Mouse (Mus musculus): Measurements from ENCODE around the gene Nmt1. TPM values are rescaled to one million over a fixed set of nuclear protein-coding genes. Genes with fewer than 3 reads are reported as not detected.

Gene Nmt1
- total and polyA plus RNA-seq, 3 experiments: 9.2 to 83.8 (median 51.2) TPM

GRCm38 (mm10) chr11:103003210-103003609 is 24.8 kb upstream of the Nmt1 start:
- Histone ChIP-seq H3K4me3 (ENCODE audit: low read depth, low read length) (no peak overlapping the region), H3K9me3 (replicated peaks) (no peaks in the 10 kb centered on the region), H3K36me3 (replicated peaks) (peaks cover 81% of the 10 kb centered on the region), H3K27me3 (ENCODE audit: insufficient read depth, low read length) (no peaks in the 10 kb centered on the region), H3K4me1 (ENCODE audit: insufficient read depth, low read depth, low read length) (peaks cover 77% of the 10 kb centered on the region)
- no peak for ATAC-seq (ENCODE audit: extremely low read depth, insufficient number of reproducible peaks, low FRiP score, poor library complexity, severe bottlenecking)
- no peak for TF ChIP-seq POLR2AphosphoS5 (IDR thresholded peaks at IDR 0.05; ENCODE audit: insufficient replicate concordance, low read depth, low read length)
- no peak for TF ChIP-seq GATA1 (IDR thresholded peaks at IDR 0.05; ENCODE audit: borderline replicate concordance, low read length)
- TF ChIP-seq CTCF (IDR thresholded peaks at IDR 0.05; ENCODE audit: low read depth, low read length): no peak
- TF ChIP-seq GATA2 (IDR thresholded peaks at IDR 0.05; ENCODE audit: borderline replicate concordance, low read depth, low read length): no peak
- no peak for TF ChIP-seq TAL1 (conservative IDR thresholded peaks at IDR 0.05; ENCODE audit: low read depth, low read length)
- no peak for DNase-seq (ENCODE audit: low spot score)

GRCm38 (mm10) chr11:103004852-103005251 is 23.1 kb upstream of the Nmt1 start:
- peaks cover 84% of the 10 kb centered on the region for H3K36me3 ChIP-seq (replicated peaks)
- H3K27me3 ChIP-seq (ENCODE audit: insufficient read depth, low read length): no peaks in the 10 kb centered on the region
- no peak for ATAC-seq (ENCODE audit: extremely low read depth, insufficient number of reproducible peaks, low FRiP score, poor library complexity, severe bottlenecking)
- no peaks in the 10 kb centered on the region; the same call in 1 of the 2 replicates for H3K9me3 ChIP-seq (replicated peaks)
- no peak for TF ChIP-seq GATA2 (IDR thresholded peaks at IDR 0.05; ENCODE audit: borderline replicate concordance, low read depth, low read length)
- no peak for TF ChIP-seq GATA1 (IDR thresholded peaks at IDR 0.05; ENCODE audit: borderline replicate concordance, low read length)
- no peak for TF ChIP-seq TAL1 (conservative IDR thresholded peaks at IDR 0.05; ENCODE audit: low read depth, low read length)
- no peak for TF ChIP-seq POLR2AphosphoS5 (IDR thresholded peaks at IDR 0.05; ENCODE audit: insufficient replicate concordance, low read depth, low read length)
- no peak for TF ChIP-seq CTCF (IDR thresholded peaks at IDR 0.05; ENCODE audit: low read depth, low read length)
- peaks cover 67% of the 10 kb centered on the region for H3K4me1 ChIP-seq (ENCODE audit: insufficient read depth, low read depth, low read length)
- no peak overlapping the region for H3K4me3 ChIP-seq (ENCODE audit: low read depth, low read length)
- DNase-seq (ENCODE audit: low spot score): no peak

DNA sequence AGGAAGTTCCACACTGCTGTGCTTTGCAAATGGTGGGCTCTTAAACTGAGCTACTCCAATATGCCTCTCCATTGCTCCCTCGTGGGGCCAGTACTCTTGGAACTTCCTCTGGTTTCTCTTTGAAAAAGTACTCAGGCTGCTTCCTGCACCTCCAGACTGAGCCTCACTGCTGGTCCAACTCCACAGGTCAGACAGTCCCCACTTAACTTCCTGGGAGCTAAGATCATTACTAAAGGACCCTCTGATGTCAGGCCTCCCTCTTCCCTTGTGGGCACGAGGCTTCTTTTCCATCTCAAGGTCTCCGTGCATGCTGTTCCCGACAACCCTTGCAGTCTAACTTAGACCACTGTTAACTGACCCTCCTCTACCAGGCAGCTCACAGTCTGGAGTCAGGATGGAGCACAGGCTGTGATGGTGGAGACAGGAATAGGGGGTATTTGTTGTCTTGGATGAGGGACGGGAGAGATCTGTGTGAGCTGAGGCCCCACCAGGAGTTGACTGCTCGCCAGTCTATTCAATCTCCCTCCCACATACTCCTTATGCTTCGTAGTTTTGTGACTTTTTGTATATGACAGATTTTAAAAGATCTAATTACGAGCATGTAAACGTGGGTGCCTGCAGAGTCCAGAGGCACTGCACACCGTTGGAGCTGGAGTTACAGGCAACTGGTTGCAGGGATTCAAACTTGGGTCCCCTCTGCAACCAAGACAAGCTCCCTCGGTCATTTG is 22.6 kb upstream of the Nmt1 start:
- no peaks in the 10 kb centered on the region; the same call in 1 of the 2 replicates for H3K9me3 ChIP-seq (replicated peaks)
- no peak overlapping the region for H3K4me3 ChIP-seq (ENCODE audit: low read depth, low read length)
- no peaks in the 10 kb centered on the region for H3K27me3 ChIP-seq (ENCODE audit: insufficient read depth, low read length)
- no peak for DNase-seq (ENCODE audit: low spot score)
- TF ChIP-seq POLR2AphosphoS5 (IDR thresholded peaks at IDR 0.05; ENCODE audit: insufficient replicate concordance, low read depth, low read length) (no peak), GATA1 (IDR thresholded peaks at IDR 0.05; ENCODE audit: borderline replicate concordance, low read length) (no peak), CTCF (IDR thresholded peaks at IDR 0.05; ENCODE audit: low read depth, low read length) (no peak), GATA2 (IDR thresholded peaks at IDR 0.05; ENCODE audit: borderline replicate concordance, low read depth, low read length) (no peak), TAL1 (conservative IDR thresholded peaks at IDR 0.05; ENCODE audit: low read depth, low read length) (no peak)
- H3K4me1 ChIP-seq (ENCODE audit: insufficient read depth, low read depth, low read length): peaks cover 61% of the 10 kb centered on the region
- peaks cover 82% of the 10 kb centered on the region for H3K36me3 ChIP-seq (replicated peaks)
- ATAC-seq (ENCODE audit: extremely low read depth, insufficient number of reproducible peaks, low FRiP score, poor library complexity, severe bottlenecking): no peak

- no peaks in the 10 kb centered on the region for H3K27me3 ChIP-seq (ENCODE audit: insufficient read depth, low read length)
- TF ChIP-seq TAL1 (conservative IDR thresholded peaks at IDR 0.05; ENCODE audit: low read depth, low read length) (no peak), GATA1 (IDR thresholded peaks at IDR 0.05; ENCODE audit: borderline replicate concordance, low read length) (no peak), POLR2AphosphoS5 (IDR thresholded peaks at IDR 0.05; ENCODE audit: insufficient replicate concordance, low read depth, low read length) (no peak)
- peaks cover 84% of the 10 kb centered on the region for H3K36me3 ChIP-seq (replicated peaks)
- no peaks in the 10 kb centered on the region; the same call in 1 of the 2 replicates for H3K9me3 ChIP-seq (replicated peaks)
- no peak overlapping the region for H3K4me3 ChIP-seq (ENCODE audit: low read depth, low read length)
- ATAC-seq (ENCODE audit: extremely low read depth, insufficient number of reproducible peaks, low FRiP score, poor library complexity, severe bottlenecking): no peak
- H3K4me1 ChIP-seq (ENCODE audit: insufficient read depth, low read depth, low read length): peaks cover 55% of the 10 kb centered on the region
- no peak for DNase-seq (ENCODE audit: low spot score)
Observed at GRCm38 (mm10) chr11:103006286-103007000, 21.5 kb upstream of the Nmt1 start.

GRCm38 (mm10) chr11:103007001-103007340 is 21.0 kb upstream of the Nmt1 start:
- no peak overlapping the region for H3K4me3 ChIP-seq (ENCODE audit: low read depth, low read length)
- DNase-seq (ENCODE audit: low spot score): no peak
- ATAC-seq (ENCODE audit: extremely low read depth, insufficient number of reproducible peaks, low FRiP score, poor library complexity, severe bottlenecking): no peak
- H3K9me3 ChIP-seq (replicated peaks): no peaks in the 10 kb centered on the region; the same call in 1 of the 2 replicates
- peaks cover 52% of the 10 kb centered on the region for H3K4me1 ChIP-seq (ENCODE audit: insufficient read depth, low read depth, low read length)
- H3K36me3 ChIP-seq (replicated peaks): peaks cover 85% of the 10 kb centered on the region
- TF ChIP-seq POLR2AphosphoS5 (IDR thresholded peaks at IDR 0.05; ENCODE audit: insufficient replicate concordance, low read depth, low read length) (no peak), CTCF (IDR thresholded peaks at IDR 0.05; ENCODE audit: low read depth, low read length) (no peak), GATA1 (IDR thresholded peaks at IDR 0.05; ENCODE audit: borderline replicate concordance, low read length) (no peak), GATA2 (IDR thresholded peaks at IDR 0.05; ENCODE audit: borderline replicate concordance, low read depth, low read length) (no peak), TAL1 (conservative IDR thresholded peaks at IDR 0.05; ENCODE audit: low read depth, low read length) (no peak)
- H3K27me3 ChIP-seq (ENCODE audit: insufficient read depth, low read length): no peaks in the 10 kb centered on the region

DNA sequence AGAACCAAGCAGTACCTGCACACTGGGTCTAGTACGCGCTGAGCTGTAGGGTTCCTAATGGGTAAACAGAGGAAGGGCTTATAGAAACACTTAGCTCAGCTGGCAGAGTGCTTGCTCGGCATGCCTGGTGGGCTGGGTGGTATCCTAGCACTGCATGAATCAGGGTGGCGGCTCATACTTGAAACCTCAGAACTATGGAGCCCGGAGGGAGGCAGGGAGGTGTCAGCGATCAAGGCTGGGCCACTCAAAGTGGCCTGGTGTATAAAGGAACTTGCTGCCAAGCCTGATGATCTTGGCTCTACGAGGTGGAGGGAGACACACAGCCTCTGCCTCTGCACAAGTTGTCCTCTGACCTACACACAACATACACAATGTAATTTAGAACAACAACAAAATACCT is 19.4 kb upstream of the Nmt1 start:
- Histone ChIP-seq H3K36me3 (replicated peaks) (peaks cover 82% of the 10 kb centered on the region), H3K4me1 (ENCODE audit: insufficient read depth, low read depth, low read length) (peaks cover 41% of the 10 kb centered on the region), H3K27me3 (ENCODE audit: insufficient read depth, low read length) (no peaks in the 10 kb centered on the region), H3K4me3 (ENCODE audit: low read depth, low read length) (no peak overlapping the region), H3K9me3 (replicated peaks) (no peaks in the 10 kb centered on the region; the same call in 1 of the 2 replicates)
- DNase-seq (ENCODE audit: low spot score) (no peak), ATAC-seq (ENCODE audit: extremely low read depth, insufficient number of reproducible peaks, low FRiP score, poor library complexity, severe bottlenecking) (no peak)
- TF ChIP-seq GATA2 (IDR thresholded peaks at IDR 0.05; ENCODE audit: borderline replicate concordance, low read depth, low read length) (no peak), TAL1 (conservative IDR thresholded peaks at IDR 0.05; ENCODE audit: low read depth, low read length) (no peak), POLR2AphosphoS5 (IDR thresholded peaks at IDR 0.05; ENCODE audit: insufficient replicate concordance, low read depth, low read length) (no peak)

Measured in G1E (cell line).